Mouse (Mus musculus): Measurements from ENCODE around the gene Cacna2d4.
"Not testable (repeated sequence)": the region's sequence is repeated elsewhere in the genome, so short reads cannot be mapped to it uniquely, and the experiment has no call there.

Cacna2d4 gene

GRCm38 (mm10) chr6:119236241-119236640, at the start of gene Cacna2d4:
Gene Cacna2d4 (plus strand): TSS chr6:119236526.
- no peak for DNase-seq (ENCODE audit: extremely low read depth, low read depth, low spot score)

- no peak for DNase-seq (ENCODE audit: extremely low read depth, low read depth, low spot score)
These were observed 49.7 kb upstream of the Cacna2d4 start for GRCm38 (mm10) chr6:119186658-119187057.

- no peak for DNase-seq (ENCODE audit: extremely low read depth, low read depth, low spot score)
These were observed 48.7 kb upstream of the Cacna2d4 start for GRCm38 (mm10) chr6:119187631-119188030.

GRCm38 (mm10) chr6:119191478-119191877, 44.8 kb upstream of the Cacna2d4 start:
- DNase-seq (ENCODE audit: extremely low read depth, low read depth, low spot score), result no peak

DNA sequence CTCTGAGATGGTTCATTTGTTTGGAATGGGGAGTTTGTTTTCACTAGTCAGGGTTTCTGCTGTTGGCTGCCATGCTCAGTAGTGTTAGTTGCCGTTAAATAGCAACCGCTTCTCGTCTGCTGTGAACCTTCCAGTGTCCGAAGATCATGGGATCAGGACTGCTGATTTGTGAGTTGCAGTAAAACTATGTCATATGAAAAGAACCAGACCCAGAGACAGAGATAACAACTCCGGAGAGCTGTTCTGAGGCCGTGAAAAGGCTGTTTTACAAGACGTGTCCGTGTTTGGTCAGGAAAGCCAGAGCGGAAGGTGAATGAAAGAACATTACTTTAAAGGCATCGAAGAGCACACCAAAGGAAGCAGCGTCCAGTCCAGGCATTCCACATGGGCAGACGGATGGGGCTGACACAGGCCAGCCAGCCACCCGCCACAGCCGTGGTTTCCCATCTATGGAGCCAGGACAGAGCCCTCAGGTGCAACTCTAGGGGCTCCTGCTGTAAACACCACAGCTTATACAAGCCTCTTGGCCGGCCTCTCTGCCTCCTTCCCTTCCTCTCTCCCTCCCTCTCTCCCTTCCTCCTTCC, 42.7 kb upstream of the Cacna2d4 start:
- DNase-seq (ENCODE audit: extremely low read depth, low read depth, low spot score), result no peak

DNA sequence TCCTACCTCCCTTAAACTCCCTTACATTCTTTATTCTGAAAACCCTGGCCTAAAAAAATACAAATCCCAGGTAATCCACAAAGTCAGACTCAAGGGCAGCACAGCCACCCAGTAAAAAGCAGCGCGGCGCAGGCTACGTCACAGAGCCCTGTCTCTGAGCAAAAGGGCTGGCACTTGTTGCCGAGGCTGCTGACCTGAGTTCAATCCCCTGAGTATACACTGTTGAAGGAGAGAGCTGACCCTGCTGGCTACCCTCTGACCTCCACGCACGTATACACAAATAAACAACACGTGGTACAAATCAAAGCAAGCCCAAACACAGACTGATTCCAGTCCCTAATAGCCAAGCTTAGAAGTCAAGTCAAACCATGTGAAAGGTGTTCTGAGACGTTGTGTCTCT, 42.2 kb upstream of the Cacna2d4 start:
- no peak for DNase-seq (ENCODE audit: extremely low read depth, low read depth, low spot score)

DNA sequence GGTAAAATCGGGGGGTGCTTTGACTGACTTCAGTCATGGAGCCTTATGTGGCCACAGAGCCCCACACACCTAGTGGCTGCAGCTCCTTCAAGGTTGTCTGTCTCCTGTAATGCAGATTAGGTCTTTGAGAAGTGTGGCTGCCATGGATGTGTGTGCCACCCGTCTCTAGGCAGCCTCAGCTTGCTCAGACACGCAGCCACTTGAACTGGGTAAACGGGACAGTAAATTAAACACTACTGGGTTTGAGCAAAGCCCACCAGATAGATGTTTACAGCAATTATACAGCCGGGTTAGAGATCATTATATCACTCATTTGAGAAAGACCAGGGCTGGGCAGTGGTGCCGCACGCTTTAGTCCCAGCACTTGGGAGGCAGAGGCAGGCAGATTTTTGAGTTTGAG, 41.7 kb upstream of the Cacna2d4 start:
- DNase-seq (ENCODE audit: extremely low read depth, low read depth, low spot score), result no peak

- no peak for DNase-seq (ENCODE audit: extremely low read depth, low read depth, low spot score)
These were observed 39.7 kb upstream of the Cacna2d4 start, which contains the start of gene Cacna1c for GRCm38 (mm10) chr6:119196382-119197305. Gene Cacna1c (minus strand): TSS chr6:119196418.

GRCm38 (mm10) chr6:119198534-119199273, 37.6 kb upstream of the Cacna2d4 start:
- no peak for DNase-seq (ENCODE audit: extremely low read depth, low read depth, low spot score)

DNA sequence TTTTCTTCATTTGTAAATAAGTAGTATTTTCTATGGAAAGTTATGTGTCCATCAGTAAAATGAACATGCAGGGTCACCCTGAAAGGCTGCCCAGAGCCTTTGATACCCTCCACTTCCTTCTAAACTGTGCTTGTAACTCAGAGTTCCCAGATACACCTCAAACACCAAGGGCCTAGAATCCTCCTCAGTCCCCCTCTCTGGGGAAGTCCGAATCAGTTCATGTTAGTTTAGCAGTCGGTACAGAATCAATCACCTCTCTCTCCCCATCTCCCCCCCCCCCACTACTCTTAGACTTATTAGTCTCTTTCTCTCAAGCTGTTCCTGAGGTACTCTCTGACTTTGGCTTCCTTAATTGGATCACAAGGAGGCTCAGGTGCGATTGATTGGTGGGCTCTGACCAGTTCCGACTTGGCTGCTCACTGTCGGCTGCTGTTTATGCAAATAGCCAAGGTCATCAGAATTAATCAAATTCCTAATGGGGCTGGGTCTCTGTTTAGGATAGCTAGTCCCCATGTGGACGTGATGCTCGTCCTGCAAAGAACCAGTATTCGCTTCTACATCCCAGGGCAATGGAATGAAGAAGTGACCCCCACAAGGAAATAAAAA, 36.9 kb upstream of the Cacna2d4 start:
- DNase-seq (ENCODE audit: extremely low read depth, low read depth, low spot score), result no peak

- no peak for DNase-seq (ENCODE audit: extremely low read depth, low read depth, low spot score)
These were observed 36.0 kb upstream of the Cacna2d4 start for GRCm38 (mm10) chr6:119200362-119200761.

GRCm38 (mm10) chr6:119201575-119201974, 34.8 kb upstream of the Cacna2d4 start:
- no peak for DNase-seq (ENCODE audit: extremely low read depth, low read depth, low spot score)

GRCm38 (mm10) chr6:119204286-119204685, 32.0 kb upstream of the Cacna2d4 start:
- no peak for DNase-seq (ENCODE audit: extremely low read depth, low read depth, low spot score)

DNA sequence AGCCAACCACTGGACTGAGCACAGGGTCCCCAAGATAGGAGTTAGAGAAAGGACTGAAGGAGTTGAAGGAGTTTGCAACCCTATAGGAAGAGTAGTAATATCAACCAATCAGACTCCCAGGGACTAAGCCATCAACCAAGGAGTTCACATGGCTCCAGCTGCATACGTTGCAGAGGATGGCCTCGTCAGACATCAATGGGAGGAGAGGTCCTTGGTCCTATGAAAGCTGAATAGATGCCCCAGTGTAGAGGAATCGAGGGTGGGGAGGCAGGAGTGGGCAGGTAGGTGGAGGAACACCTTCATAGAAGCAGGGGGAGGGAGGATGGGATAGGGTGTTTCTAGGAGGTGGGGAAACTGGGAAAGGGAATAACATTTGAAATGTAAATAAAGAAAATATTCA, 31.4 kb upstream of the Cacna2d4 start:
- no peak for DNase-seq (ENCODE audit: extremely low read depth, low read depth, low spot score)

- DNase-seq (ENCODE audit: extremely low read depth, low read depth, low spot score), result not testable (repeated sequence)
These were observed 30.3 kb upstream of the Cacna2d4 start for GRCm38 (mm10) chr6:119206006-119206405.

DNA sequence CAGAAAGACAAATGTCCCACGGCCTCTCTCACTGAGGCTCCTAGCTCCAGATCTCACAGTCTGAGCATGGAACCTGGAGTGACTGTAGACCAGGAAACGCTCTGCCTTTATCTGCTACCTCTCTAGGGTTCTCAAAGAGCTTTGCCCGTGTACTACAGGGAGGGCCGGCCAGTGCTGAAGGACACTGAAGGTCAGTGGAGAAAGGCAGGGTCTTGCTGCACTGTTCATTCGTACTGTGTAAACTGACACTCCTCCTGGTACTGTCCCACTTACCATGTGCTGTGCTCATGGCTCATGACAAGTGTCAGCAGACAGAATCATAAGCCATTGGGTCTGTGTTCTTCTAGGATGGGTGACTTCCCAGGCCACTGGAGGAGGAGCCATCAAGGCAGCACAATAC, 23.0 kb upstream of the Cacna2d4 start:
- no peak for DNase-seq (ENCODE audit: extremely low read depth, low read depth, low spot score)

DNA sequence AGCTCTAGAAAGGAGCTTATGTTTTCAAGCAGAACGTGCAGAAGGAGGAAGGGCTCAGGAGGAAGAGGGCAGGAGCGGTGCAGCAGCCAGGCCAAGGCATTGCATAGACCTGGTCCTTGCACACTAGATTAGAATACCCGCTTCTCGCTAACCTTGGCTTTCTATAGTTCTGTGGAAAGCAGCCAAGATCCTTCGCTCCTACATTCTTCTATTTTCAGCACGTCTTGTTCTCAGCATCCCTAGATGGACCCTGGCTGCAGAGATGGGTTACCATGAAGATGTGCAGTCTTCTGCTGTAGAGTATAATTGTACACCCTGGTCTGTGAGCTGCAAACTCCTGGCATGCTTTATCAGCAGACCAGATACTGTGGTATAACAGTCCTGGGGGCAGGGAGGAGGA, 22.1 kb upstream of the Cacna2d4 start:
- no peak for DNase-seq (ENCODE audit: extremely low read depth, low read depth, low spot score)

DNA sequence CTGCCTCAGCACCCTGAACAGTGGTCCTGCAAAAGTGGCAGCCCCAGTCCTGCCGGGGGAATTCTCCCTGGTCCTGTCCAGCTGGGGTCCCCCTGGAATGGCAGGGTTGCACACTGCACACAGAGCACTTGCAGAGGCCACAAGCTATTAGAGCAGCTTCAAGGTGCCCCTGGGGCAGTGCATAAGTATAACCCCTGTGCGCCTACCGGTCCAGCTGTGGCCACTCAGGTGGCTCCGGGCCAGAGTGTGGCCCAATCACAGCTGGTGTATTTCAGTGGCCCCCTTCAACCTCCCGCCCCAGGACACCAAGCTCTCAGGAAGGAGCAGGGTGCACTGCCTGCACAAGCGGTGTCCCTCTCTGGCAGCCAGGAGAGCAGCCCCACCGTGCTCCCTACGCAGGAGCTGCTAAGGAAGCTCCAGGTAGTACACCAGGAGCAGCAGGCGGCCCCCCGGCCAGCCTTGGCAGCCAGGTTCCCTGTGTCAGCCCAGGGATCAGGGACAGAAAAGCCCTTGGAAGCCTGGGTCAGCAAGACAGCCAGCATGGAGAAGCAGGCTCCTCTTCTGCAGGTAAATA, 21.2 kb upstream of the Cacna2d4 start:
- DNase-seq (ENCODE audit: extremely low read depth, low read depth, low spot score), result no peak

GRCm38 (mm10) chr6:119217661-119218060, 18.7 kb upstream of the Cacna2d4 start:
- no peak for DNase-seq (ENCODE audit: extremely low read depth, low read depth, low spot score)

DNA sequence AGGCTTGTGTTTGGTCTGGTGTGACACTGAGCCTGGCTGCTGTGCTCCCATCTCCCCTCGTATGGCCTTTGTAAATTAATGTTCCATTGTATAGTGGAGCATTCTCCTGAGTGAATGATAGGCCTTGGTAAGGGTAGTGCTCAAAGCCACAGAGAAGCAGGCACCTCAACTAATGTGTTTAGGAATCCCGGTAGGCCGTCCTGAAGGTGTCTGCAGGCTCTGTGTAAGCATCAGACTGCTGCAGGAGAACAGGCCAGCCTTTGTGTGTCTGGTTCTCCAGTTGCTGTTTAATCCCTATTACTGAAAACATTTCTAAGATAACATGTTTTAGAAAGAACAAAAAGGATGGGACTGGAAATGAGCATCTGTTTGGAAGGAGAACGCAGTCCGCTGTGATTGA, 17.7 kb upstream of the Cacna2d4 start:
- DNase-seq (ENCODE audit: extremely low read depth, low read depth, low spot score), result no peak

Measured in fat pad, adult 2 months (tissue).